Mouse (Mus musculus): ENCODE measurements around the gene Efcab2.

Efcab2 gene

DNA sequence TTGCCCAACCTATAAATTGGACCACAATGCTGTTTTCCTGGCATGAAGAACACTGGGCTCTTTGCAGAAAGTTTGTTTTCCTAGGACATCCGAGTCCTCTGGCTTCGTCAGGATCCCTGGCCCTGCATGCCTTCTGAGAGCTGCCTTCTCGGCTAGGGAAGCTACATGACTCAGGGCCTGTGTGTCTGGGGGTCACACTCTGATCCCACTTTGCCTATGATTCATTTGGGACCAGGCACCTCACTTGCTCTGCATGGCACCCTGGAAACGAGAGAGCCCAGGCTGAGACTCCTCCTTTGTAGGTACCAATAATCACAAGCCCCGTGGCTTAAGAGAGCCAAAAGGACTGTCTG, 80.0 kb downstream of the Efcab2 start:
- DNase-seq: no peak

GRCm38 (mm10) chr1:178486828-178487227, 80.9 kb downstream of the Efcab2 start:
- no peak for DNase-seq

GRCm38 (mm10) chr1:178489127-178489526, 83.2 kb downstream of the Efcab2 start:
- peak; percentile 35 for DNase-seq

DNA sequence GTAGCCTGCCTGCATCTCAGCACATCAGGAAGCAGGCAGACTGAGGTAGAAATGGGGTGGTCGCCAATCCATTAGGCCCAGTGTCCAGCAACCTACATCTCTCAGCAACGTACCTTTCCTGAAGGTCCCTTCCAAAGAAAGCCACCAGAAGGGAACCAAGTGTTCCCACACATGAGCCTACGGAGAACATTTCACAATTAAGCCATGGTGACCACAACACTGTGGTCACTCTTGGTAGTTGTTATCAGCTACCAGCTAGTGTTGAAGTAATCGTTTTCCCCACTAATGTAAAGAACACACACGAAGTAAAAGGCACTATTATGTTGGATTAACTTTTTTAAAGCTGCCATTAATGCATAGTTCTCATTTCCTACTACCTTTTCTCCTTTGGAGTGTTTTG, 85.8 kb downstream of the Efcab2 start:
- DNase-seq: no peak

- no peak for DNase-seq
Measured at GRCm38 (mm10) chr1:178492493-178492892, 86.6 kb downstream of the Efcab2 start.

GRCm38 (mm10) chr1:178496186-178496585, 90.3 kb downstream of the Efcab2 start:
- DNase-seq: no peak

DNA sequence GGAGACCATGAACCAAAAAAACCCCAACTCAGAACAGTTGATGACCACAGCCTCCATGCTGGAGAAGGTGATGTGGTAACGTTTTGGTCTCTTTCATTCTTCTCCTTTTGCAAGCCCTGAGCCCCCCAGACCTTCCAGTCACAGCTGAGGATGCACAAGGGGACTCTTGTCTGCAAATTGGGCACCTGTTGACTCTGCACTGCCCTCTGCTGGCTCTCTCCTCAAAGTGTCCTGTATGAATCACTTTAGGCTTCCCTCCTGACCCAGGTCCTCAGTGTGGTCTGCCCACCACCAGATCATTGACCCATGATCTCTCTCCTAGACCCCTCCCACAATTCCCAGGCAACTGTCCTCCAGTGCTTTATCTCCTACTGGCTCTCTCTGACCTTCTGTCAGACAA, 91.0 kb downstream of the Efcab2 start:
- DNase-seq: peak; percentile 43

DNA sequence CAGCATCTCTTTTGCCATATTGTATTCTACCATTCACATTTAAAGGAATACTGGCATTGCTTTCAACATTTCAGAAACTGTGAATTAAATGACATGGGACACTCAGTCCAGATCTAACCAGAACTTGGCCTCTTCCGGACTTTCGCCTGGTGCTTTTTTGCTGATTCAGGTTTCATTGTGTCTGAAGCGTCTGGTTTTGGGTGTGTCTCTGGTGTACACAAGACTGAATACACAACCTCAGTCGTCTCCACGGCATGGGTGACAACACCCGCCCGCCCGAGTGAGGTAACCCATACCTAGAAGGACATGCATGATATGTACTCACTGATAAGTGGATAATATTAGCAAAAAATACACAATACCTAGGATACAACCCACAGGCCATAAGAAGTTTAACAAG, 101.1 kb downstream of the Efcab2 start:
- no peak for DNase-seq

- DNase-seq: peak; percentile 14
Measured at GRCm38 (mm10) chr1:178512323-178513031, 106.6 kb downstream of the Efcab2 start.

DNA sequence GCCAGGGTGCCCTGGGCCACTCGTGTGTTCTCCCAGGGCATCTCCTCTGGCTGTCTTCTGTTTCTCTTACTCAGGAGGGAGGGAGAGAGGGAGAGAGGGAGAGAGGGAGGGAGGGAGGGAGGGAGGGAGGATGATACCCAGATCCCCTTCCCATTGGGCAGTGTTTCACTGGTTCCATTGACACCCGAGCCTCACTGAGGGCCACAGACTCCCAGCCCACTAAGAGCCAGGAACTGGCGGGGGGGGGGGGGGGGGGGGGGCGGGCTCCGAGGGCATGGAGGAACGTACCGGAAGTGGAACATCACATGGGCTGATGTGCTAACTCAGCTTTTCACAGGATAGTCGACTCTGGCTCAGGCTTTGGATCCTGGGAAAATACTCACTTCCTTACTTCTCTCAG, 108.1 kb downstream of the Efcab2 start:
- peak; percentile 8 for DNase-seq

DNA sequence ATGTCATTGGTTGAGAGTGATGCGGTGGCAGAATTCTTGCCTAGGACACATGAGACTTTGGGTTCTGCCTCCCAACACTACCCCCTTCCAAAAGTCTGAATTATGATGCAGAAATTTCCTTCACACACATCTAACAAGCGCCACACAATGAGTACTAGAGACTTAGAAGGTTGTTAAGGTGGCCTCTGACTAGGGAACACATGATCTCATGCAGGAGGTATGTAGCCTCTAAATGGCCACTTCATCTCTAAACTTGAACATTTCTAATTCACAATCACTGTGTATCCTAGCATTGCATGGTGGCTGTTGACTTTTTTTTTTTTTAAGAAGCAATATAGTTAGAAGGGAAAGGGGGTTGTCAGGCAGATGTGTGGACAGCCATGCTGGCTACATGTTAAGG, 110.0 kb downstream of the Efcab2 start:
- DNase-seq: no peak

DNA sequence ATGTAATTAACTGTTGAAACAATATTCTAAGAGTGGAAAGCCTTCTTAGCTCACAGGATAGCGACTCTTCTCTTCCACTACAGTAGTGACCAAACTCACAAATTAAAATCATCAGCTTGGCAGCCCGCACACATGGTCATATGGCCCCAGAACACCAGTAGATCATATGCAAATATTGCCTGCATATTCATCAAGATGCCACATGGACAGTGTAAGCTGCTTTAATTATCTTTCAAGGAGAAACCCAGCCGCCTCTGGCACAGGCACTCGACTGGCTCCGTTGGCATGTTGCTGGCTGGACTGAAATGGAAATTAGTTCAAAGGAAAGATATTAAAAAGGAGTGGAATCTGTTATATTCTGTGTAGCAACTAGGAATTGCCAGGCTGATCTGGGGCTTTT, 116.5 kb downstream of the Efcab2 start:
- DNase-seq: no peak

- no peak for DNase-seq
Measured at GRCm38 (mm10) chr1:178523152-178523551, 117.3 kb downstream of the Efcab2 start.

DNA sequence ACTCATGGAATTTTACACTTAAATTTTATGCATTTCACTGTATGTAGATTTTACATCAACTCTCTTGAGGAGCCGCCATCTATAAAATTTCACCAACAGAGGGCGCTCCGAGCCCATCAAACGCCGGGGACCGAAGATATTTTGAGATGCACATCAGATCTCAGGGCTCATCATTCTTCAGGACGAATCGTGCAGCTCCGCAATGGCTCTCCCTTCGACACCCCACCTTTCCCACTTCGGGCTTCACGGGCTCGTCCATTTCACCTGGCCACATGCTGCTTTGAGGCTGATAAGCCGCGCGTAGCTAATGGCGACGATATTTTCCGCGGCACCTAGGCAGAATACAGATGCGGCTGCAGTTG, 121.3 kb downstream of the Efcab2 start:
- DNase-seq: peak; percentile 90

- DNase-seq: peak; percentile 47
Measured at GRCm38 (mm10) chr1:178527547-178528361, 121.9 kb downstream of the Efcab2 start.

DNA sequence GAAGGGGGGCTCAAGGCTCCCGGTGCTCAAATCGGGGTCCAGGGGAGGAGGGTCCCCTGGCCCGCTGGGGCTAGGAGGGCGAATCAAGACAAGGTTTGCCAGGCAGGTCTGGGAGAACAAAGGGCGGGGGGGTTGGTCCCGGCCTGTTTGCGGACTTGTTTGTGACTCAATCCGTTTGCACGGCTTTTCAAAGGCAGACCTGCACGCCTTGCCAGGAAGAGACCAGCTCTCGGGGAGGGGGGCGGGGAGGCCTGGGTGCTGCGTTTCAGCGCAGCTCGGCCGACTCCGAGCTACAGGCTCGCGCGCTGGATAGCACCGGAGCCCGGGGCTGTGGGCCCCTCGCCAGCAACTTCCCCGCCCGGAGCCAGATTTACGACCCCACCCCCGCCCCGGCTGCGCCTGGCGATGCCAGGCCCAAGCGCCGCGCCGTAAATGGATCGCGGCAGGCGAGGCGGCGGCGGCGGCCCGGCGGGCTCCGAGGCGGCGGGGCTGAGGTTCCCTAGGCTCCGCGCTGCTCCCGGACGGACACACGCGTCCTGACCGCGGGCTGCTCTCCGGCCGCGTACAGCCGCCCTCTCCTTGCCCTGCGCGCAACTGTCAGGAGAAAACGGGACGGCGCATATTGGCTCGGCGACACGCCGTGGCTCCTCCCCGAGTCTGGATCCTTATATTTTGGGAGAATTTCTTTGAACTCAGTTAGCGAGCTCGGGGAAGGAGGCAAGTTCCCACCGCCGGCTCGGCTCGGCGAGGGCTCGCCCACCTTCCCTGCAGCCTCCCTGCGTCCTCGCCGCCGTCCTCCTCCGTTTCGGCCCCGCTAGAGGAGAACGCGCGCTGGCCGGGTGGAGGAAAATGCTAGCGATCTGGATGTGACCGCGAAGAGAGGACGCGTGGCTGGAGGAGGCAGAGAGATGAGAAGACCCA, 122.8 kb downstream of the Efcab2 start, which contains the start of gene Kif26b:
Kif26b (plus strand) TSS at position 695 of the 921 bp plus-strand sequence.
- DNase-seq: peak; percentile 59

GRCm38 (mm10) chr1:178529512-178530300, 123.8 kb downstream of the Efcab2 start:
- peak; percentile 48 for DNase-seq

DNA sequence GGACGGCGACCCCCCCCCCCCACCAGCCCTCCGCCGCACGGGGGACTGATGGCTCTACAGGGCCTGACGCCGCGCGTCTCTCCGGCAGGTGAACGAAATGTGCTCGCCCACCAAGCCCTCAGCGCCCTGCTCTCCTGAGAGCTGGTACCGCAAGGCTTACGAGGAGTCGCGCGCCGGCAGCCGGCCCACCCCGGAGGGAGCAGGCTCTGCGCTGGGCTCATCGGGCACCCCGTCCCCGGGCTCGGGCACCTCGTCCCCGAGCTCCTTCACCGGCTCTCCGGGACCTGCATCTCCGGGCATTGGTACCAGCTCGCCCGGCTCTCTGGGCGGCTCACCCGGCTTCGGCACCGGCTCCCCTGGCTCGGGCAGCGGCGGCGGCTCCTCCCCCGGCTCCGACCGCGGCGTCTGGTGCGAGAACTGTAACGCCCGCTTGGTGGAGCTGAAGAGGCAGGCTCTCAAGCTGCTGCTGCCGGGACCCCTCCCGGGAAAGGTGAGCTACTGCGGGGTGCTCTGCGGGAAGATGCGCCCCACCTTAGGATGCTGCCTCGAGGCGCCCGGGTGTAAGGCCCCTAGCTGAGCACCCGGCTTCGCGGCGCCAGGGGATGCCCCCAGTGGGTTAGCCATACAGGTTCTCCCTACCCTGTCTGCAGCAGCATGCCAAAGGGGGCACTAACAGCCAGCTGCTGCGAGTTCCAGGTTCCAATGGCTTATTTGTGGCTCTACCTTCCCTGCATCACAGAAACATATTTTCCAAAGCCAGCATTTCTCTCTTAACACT, 124.6 kb downstream of the Efcab2 start:
- DNase-seq: peak; percentile 84
